Mouse (Mus musculus) kidney, adult 2 months (tissue): Measurements from ENCODE around the gene Cldn7.

Experiments
- CTCF ChIP-seq: fragments of 200-500 bp; conservative IDR thresholded peaks from 2 replicates; pipeline ENCODE4 v1.5.1; 2011; ENCODE audit warnings: low read depth, mild to moderate bottlenecking, control low read depth, low read length, moderate library complexity, mixed read lengths; ENCODE audit not compliant: insufficient read depth, insufficient read length
- POLR2A ChIP-seq: fragments of 200-500 bp; IDR thresholded peaks from one replicate; pipeline ENCODE4 v1.6.1; 2011; ENCODE audit warnings: low read depth, low read length, control low read depth

DNA sequence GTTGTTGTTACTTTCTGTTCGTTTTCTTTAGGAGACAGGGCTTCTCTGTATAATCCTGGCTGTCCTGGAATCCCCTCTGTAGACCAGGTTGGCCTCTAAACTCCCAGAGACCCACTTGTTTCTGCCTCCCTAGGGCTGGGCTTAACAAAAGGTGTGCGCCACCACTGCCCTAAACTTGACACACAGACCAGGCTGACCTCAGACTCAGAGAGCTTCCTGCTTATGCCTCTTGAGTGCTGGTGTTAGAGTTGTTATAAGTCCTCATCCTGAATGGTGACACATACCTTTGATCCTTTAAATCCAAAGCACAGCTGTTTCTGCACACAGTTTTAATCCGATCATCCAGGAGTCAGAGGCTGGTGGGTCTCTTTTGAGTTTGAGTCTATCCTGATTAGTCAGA, 28.4 kb downstream of the Cldn7 start:
- TF ChIP-seq CTCF (no peak), POLR2A (no peak)
